Mouse (Mus musculus) large intestine, adult 2 months (tissue): ENCODE measurements around the gene Gm20075. TPM values are rescaled to one million over a fixed set of nuclear protein-coding genes. Genes with fewer than 3 reads are reported as not detected.

Experiments used
- polyA plus RNA-seq: library from polyadenylated mRNA; depleted of rRNA; stranded (reverse); fragments of >200 nt; gene quantifications from 2 replicates; pipeline ENCODE4 v1.2.3, GENCODE M21; 2012; rRNA removed

Gm20075 gene
- polyA plus RNA-seq, 1 experiment = 1.4 TPM

Other genes with a start within 250 kb of the Gm20075 start
- gene Iqgap2, start 189.5 kb downstream of the Gm20075 start, polyA plus RNA-seq = 20.4 and 47.6 TPM in 2 replicates
- gene Gm17190, start 678 bp upstream of the Gm20075 start, polyA plus RNA-seq = not detected in 2 replicates
- gene Sv2c, start 51.2 kb upstream of the Gm20075 start, polyA plus RNA-seq = 0.29 and 0.43 TPM in 2 replicates